Mouse (Mus musculus) kidney, adult 8-10 months (tissue): ENCODE results near the gene Ankrd35.
A peak's percentile ranks its signal among the peaks of the same experiment; 100 is the strongest.
"Not testable (repeated sequence)": the region's sequence is repeated elsewhere in the genome, so short reads cannot be mapped to it uniquely, and the experiment has no call there.

Experiments
- DNase-seq, 2 experiments: peaks; one replicate each; pipeline ENCODE4 v3.0.0; 2022

Ankrd35 gene

DNA sequence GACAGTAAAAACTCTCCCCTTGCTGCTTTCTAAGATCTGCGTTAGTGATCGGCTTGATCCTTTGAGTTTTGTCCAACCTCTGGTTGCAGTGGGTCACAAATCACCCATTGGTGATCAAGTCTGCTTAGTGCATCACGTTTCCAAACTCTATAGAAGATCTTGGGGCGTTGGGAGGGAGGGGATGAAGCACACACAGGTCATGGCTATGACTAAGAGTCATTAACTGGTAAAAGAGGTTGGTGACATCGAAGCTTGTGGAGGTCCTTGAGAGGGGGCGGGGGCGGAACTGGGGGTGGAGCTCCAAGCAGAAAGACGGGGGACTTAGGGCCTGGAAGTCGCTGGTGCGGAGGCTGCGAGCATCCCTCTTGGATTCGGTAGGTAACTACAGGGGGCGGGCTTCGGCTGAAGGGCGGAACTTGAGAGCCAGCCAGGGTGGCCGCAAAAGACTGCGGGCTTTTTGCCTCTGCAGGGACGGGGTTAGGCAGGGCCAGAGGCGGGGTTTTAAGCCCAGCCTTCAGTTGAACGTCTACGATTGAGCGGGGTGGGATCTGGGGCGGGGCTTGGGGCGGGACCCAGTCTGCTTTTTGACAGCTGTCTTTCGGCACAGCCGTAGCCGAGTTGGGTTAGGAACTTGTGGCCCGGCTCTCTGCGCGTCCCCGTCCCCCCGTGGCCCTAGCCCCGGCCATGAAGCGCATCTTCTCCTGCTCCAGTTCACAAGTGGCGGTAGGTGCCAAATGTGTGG, at the start of gene Ankrd35:
Gene Ankrd35, plus strand, starts transcription at position 405 of the 742 bp plus-strand sequence.
- DNase-seq: peak; percentile 84 to 86

DNA sequence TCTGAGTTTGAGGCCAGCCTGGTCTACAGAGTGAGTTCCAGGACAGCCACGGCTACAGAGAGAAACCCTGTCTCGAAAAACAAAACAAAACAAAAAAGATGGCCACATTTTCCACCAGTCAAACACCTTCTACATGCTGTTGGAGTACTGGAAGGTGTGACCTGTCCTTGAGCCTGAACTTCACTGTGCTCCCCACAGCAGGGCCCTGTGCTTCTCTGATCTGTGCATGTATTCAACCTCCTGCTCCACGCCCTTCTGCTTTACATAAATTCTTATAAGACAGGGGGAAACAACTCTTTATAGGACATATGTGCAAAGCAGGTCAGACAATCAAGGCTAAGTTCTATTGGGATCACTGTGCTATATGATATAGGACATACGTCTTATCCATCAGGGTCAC, 46.7 kb upstream of the Ankrd35 start:
- no peak for DNase-seq

DNA sequence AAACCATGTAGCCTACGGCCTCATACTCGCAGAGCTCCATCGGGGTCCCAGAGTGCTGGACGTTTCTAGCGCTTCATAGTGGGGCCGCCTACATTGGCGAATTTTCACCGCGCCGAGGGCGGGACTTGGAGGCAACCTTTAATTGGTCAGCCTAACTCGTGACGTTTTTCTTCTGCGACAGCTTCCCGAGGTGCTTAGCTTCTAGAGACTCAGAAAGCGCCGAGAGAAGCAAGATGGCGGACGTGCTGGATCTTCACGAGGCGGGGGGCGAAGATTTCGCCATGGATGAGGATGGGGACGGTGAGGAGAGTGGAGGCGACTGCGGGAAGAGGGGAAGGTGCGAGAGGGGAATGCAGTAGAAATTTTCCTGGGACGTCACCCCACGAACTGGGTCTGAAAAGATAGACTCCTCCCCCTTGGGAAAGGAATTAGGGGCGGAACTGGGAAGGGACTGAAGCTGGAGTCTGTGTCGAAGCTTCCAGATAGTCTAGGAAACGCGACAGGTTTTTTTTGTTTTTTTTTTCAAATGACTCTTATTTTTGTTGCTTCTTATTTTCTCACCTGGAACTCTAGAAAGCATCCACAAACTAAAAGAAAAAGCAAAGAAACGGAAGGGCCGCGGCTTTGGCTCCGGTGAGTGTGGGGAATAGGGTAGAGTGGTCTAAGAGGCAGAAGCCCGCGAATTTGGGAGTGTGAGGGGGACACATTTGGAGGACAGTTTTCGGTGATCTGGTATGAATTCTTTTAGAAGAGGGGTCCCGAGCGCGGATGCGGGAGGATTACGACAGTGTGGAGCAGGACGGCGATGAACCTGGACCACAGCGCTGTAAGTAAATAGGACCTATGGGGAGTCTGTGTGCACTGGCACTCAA, 40.0 kb upstream of the Ankrd35 start, which contains the start of gene Rbm8a:
Gene Rbm8a, plus strand, starts transcription at position 205 of the 872 bp plus-strand sequence.
- DNase-seq: peak; percentile 96 to 98

DNA sequence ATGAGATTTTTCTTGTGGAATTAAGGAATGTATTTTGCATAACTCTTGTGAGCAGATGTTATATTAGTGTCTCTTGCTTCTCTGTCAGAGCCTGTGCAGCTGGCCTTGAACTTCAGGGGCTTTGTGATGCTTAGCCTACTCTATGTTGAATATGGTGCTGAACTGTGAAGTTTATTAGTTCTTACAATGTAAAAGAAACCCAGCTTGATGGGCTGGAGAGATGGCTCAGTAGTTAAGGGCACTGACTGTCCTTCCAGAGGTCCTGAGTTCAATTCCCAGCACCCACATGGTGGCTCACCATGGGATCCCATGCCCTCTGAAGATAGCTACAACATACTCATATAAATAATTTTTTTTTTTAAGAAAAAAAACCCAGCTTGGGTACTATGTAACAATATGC, 37.9 kb upstream of the Ankrd35 start:
- no peak for DNase-seq

DNA sequence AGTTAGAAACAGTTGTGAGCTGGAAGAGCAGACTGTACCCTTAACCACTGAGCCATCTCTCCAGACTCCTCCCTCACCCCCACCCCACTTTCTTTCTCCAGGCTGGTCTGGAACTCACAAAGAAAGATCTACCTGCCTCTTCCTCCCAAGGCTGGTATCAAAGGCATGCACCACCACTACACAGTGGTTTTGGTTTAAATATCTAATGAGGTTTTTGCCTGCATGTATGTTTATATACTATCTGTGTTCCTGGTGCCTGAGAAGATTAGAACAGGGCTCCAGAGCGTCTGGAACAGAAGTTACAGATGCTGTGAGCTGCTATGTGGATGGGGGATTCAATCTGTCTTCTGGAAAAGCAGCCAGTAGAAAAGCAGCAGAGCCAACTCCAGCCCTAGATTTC, 35.9 kb upstream of the Ankrd35 start:
- no peak for DNase-seq

DNA sequence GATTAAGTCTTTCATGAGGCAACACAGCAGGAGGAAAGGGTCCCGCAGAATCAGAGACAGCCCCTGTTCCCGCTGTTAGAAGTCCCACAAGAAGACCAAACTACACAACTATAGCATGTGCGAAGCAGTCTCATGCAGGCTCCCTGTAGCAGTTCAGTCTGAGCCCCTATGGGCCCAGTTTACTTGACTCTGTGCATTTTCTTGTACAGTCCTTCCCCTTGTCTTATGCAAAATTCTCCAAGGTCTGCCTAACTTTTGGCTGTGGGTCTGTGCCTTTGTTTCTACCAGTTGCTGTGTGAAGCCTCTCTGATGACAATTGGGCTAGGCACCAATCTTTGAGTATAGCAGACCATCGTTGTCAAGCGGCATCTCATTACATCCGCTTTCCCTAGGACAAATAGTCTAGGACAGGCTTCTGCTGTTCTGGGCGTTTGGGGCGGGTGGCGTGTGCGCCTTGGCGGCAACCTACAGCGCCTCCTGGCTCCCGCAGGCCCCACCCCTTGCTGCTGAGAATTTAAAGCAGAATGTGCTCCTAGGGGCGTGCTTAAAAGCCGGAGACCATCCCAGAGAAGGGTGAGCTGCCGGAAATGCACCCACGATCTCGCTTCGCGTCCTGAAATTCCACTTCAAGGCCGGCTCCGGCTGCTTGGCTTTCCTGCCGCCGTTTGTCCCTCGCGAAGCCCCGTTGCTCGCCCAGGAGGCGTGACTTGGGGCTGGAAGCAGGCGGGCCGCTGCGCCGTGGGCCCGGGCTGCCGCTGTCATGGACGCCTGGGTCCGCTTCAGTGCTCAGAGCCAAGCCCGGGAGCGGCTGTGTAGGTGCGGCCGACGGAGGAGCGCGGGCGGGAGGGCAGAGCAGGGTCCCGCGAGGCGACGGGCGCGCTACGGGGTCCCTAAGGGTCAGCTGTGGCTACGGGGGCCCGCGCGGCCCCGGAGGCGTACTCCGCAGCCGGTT, 34.7 kb upstream of the Ankrd35 start, which contains the start of the genes Pex11b and Gm42957:
Gene Pex11b, plus strand, starts transcription at position 449 of the 952 bp plus-strand sequence.
Gene Gm42957, plus strand, starts transcription at position 547 of the 952 bp plus-strand sequence.
- peak; percentile 83 to 88 for DNase-seq

DNA sequence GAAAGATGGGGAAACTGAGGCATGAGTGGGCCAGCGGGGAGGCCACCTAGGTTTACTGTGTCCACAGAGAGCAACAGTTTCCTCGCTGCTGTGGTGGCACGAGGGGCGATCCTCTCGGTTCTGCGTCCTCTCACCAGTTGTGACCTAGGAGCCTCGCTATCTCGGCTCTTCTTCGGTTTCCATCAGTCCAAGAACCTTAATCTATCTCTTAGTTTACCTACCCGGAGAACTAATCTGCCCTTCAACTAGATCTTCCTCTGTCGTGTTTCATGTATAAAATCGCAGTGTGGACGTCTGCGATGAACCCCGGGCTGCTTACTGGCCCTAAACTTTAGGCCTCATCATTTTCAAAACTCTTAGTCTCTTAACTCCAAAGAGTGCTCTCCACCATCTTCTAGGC, 34.0 kb upstream of the Ankrd35 start:
- DNase-seq: no peak

DNA sequence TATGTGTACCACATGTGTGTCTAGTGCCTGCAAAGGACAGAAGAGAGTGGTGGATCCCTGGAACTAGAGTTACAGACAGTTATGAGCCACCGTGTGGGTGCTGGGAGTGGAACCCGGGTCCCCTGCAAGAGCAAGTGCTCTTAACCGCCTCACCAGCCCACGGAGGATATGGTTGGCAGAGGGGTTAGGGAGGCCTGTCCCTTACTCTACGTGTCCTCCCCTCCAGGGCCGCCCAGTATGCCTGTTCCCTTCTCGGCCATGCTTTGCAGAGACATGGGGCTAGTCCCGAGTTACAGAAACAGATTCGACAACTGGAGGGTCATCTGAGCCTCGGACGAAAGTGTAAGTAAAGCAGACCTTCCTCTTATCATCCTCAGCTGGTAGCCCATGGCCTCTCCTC, 33.5 kb upstream of the Ankrd35 start:
- no peak for DNase-seq

DNA sequence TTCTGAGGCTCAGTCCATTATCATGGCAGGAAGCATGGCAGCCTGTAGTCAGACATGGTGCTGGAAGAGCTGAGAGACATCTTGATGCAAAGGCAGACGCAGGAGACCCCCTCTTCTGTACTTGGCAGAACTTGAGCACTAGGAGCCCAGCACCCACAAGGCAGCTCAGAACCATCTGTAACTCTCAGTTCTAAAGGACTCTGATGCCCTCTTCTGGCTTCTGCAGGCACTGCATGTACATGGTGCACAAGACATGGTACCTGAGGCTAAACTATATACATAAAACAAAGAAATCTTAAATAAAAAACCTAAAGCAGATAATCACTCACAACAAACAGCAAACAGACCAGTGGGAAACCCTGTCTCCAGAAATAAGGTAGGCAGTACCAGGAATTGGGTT, 30.7 kb upstream of the Ankrd35 start:
- DNase-seq: peak; percentile 31 to 81

DNA sequence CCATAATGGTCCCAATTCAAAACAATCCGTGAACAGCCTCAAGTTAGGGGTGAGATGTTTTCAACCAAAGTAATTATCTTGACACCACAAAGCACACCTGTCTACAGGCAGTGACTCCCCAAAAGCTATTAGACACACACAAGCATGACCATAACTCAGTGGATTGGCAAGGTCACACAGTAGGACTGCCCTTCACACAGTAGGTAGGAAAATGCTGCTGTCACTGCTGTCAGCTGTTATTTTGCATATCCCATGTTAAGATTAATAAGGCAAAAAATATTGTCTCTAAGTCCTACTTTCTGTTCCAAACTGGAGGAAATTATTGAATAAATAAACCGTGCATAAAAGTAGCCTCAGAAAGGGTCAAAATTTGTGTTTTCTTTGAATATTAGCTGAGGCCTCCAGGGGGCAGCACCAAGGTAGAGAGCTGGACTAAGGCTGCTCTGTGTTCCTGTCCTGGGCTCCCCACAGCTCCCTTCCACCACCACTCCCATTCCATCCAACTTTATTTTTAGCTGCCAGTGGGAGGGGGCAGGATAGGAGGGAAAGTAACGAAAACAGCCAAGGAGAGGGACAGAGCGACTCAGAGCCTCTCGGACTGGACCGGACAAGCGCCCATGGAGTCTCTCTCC, 24.8 kb upstream of the Ankrd35 start, which contains the start of gene Itga10:
Gene Itga10, plus strand, starts transcription at position 567 of the 632 bp plus-strand sequence.
- DNase-seq: peak in 1 of 2 experiments; percentile 48

DNA sequence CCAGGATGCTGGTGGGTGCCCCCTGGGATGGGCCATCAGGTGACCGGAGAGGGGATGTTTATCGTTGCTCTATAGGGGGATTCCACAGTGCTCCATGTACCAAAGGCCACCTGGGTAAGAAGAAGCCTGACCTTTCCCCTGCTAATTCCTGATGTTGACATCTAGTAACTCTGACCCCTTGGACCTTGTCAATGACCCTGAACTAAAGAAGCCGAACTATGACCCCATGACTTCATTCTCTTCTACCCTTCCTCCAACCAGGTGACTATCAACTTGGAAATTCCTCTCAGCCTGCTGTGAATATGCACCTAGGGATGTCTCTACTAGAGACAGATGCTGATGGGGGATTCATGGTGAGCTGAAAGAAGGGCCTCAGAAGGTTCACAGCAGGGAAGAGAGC, 22.6 kb upstream of the Ankrd35 start:
- no peak for DNase-seq

DNA sequence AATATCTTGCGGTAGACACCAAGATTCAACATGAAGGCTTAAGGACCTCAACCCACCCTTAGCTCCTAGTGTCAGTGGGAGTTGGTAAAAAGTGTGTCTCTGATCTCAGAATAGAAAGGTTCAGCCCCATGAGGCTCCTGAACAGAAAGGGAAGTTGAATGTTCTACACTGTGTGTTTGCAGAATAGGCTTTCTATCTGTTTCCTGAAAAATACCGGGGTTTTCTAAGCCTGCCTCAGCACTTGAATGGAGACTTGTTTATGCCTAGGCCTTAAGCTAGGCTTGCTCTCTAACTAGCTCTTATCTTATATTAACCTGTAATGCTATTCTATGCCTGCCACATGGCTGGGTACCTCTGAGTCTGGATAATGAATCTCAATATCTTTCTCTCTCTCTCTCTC, 9.0 kb upstream of the Ankrd35 start:
- DNase-seq: no peak

DNA sequence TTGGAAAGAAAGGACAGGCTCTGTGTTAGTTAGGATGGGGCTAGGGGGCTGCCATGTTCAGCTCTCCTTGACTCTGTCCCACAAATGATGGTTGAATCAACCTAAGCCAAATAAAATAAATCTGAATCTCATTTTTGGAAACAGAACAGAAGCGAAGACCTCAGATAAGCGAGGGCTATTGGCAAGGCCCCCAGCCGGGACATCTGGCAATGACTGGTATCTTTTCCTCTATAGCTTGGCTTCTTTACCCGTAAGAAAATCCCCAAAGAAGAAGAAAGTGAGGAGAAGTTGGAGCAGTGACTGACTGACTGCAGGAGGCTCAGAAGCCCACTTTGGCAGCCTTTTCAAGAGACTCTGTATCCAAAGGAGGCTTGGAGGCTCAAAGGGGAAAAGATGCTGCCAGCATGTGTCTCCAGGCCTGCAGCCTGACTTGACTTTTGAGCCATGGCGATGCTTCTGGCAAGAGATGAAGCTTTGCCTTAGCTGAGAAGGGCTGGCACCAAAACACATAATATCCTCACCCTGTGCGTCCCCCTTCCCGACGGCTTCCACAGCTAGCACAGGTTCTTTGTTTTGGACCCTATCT, 7.1 kb upstream of the Ankrd35 start:
- DNase-seq: no peak

DNA sequence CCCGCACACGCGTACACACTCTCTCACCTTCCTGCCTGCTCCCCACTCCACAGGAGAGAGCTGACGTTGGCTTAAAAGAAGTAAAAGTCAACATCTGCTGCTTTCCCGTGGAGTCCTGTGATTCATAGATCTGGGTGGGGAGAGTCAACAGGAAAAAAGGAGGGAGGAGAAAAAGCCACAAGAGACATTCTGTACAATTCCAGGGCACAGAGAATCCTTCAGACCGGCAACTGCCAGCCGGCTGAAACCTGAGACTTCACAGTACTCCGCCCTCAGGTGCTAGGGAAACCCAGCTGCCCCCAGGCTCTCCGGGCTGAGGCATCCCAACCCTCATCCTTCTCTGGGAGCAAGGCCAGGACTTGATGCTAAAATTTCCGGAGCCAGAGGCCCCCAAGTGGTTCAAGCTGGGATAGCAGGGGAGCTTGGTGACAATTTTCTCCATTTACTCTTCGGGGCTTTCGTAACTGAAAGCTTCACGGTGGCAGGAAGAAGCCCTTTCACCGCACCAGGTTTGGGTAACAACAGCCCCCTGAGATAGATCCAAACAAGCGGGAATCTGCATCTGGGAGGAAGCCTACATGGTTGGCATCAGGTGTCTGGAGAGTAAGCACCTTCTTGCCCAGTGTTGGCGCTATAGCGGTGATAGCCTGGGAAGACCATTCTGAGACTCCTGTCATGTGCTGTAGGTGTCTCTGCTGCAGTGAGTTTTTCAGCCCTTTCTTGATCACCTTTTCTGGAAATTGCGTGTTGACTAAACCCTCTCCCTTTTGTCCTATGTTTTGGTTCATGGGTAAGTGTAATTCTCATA, 6.3 kb upstream of the Ankrd35 start:
- peak; percentile 62 to 87 for DNase-seq

DNA sequence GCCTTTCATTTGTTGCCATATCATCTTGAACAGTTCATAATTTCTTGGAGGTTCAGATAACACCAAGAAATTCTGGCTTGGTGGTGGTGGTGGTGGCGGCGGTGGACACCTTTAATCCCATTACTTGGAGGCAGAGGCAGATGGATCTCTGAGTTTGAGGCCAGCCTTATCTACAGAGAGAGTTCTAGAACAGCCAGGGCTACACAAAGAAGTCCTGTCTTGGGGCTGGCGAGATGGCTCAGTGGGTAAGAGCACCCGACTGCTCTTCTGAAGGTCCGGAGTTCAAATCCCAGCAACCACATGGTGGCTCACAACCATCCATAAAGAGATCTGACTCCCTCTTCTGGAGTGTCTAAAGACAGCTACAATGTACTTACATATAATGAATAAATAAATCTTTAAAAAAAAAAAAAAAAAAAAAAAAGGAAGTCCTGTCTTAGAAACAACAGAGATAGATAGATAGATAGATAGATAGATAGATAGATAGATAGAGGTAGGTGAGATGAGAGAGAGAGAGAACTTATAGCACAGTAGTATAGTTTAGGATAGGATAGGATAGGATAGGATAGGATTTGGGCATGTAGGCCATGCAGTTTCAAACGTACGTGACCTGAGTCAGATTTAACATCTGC, 4.1 kb upstream of the Ankrd35 start:
- DNase-seq: not testable (repeated sequence)

DNA sequence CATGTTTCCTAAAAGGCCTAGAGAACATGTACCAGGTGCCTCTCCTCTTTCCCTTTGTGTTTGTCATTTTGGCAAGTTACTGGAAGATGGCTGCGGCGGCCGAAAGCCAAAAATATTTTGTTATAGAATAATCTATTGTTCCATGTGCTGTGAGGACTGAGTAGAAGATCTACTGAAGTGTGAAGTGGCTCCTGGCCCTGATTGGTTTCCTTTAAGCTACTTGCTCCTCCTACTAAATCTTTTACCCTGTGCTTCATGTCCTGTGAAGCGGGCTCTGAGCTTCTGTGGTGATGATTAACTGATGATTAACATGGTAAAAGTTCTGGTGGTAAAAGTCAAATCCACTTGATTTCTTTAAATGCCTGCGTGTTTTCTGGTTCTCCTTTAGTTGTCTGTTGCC, 3.0 kb upstream of the Ankrd35 start:
- peak; percentile 55 to 65 for DNase-seq

DNA sequence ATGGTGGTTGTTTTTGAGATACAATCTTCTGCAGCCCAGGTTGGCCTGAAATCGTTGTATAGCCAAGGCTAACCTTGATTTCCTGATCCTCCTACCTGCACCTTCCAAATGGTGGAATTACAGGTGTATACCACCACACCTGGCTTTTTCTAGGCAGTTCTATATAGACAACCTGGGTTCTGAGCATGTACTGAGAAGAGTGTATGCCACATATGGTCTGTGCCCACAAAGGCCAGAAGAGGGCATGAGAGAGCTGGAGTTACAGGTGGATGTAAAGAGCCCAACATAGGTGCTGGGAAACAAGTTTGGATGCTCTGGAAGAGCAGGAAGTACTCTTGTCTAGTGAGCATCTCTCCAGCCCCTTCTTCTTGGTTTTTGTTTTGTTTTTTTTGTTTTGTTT, 2.6 kb upstream of the Ankrd35 start:
- peak in 1 of 2 experiments; percentile 47 for DNase-seq

DNA sequence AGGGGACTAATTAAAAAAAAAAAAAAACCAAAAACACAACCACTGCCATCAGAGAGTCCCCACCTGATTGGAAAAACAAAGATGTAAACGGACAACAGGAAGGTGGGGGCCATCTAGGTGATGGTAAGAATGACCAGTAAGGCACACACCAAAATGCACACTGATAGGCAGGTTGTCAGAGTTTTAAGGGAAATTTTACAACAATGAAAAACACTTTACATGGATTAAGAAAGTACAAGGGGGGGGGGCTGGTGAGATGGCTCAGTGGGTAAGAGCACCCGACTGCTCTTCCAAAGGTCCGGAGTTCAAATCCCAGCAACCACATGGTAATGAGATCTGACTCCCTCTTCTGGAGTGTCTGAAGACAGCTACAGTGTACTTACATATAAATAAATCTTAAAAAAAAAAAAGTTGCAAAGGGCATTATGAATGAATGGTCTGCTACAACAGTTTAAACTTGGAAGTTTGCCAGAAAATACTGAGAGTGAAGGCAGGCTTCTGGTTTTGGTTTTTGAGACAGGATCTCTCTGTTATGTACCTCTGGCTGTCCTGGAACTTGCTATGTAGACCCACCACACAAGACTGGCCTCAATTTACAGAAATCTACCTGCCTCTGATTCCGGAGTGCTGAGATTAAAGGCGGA, 1.4 kb upstream of the Ankrd35 start:
- DNase-seq: no peak

DNA sequence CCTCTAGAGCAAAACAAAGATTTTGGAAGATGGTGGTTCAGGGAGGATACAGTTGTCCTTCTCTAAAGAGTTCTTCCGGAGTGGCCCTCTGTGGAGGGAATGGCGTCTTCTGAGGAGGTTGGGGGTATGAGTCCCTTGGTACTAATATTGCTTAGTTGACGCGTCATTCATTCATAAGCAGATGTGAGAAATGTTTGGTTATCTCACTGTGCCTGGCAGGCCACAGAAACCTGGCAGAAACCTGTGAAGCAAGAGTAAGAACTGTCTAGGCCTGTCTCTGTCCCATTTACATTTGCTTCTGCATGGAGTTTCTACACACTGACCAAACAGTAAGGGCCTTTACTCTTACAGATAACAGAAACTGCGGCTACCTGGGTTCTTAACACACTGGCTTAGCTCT, 1.6 kb downstream of the Ankrd35 start:
- no peak for DNase-seq

DNA sequence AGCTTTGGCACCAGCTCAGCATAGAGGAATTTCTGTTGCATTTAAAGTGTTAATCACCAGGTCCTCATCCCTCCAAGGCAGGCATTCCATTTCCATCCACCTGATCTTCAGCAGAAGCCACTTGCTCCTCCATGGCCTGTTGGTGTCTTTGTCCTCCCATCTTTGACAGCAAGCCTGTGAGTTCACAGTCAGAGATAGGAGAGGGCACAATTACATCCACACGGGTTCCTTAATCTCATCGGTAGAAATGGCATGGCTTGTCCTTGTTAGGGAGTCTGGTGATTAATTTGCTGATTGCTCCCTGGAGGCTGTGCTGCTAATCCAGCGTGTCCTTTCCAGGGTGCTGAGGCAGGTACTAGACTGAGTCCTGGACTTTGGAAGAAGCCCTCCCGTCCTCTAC, 3.6 kb downstream of the Ankrd35 start:
- no peak for DNase-seq
